Mouse (Mus musculus): ENCODE data around the gene Ttc14.

The Ttc14 gene

DNA sequence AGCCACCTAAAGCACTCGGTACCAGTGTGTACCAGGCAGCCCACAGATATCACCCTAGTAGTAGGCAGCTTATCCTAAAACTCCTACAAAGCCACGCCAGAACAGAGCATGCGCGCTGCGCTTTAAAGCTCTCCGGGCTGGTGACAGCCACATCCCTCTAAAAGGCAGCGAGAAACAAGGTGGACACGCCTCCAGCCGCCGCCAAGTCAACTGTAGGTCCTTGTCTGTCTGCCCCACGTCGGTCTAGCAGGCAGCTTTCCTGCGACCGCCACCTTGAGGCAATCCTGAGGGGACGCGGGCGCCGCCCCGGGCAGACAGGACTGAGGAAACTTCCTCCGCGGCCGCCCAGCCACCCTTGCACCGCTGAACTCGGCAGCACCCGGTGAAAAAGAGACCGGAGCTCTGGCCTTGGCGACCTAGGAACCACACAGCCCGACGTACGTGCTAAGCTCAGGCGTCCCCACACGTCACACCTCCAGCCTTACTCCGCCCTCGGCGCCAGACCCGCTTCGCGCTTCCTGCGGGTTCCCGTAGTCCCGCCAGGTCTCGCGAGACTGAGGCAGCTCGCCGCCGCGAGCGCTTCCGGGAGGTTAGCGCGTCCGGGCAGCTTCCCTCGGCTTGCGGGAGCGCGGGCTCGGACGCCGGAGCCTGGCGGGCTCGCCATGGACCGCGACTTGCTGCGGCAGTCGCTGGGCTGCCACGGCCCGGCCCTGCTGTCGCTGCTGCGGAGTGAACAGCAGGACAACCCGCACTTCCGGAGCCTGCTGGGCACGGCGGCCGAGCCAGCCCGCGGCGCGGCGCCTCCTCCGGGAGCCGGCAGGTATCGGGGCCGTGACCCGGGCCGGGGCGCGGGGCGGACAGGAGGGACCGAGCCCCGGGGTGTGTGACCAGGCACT lies at the start of gene Ttc14:
Gene Ttc14 (plus strand): TSS at position 216 of the 896 bp plus-strand sequence.
- peak; percentile 99 for DNase-seq

DNA sequence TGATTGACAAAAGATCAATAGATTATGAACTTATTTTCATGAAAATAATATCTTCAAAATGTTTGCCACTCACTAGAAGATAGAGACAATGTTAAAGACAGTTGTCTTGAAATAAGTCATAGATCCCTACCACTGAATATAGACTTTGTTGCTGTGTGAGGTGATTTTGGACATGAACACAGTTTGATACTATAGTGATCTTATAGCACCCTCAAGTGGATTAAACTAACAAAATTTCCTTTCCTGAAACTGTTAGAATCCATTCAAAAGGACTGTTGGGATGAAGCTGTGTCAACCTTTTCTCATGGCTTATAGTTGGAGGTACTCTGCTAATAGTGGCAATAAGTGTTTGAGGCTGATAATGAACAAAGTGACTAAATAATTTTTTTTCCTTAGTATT lies 8.7 kb upstream of the Ttc14 start:
- DNase-seq = no peak

DNA sequence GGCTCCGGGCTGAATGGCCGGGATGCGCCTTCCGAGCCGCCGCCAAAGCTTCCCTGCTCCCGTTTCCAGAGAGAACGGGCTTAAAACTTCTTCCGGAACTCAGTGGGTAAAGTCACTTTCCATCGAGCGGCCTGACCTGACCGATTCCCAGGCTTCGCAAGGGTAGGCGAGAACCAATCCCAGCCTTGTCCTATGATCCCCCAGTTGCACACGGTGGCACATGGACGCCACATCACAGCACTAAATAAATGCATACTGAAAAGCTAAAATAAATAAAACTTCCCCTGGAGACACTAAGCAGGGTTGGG lies 835 bp downstream of the Ttc14 start:
- no peak for DNase-seq

DNA sequence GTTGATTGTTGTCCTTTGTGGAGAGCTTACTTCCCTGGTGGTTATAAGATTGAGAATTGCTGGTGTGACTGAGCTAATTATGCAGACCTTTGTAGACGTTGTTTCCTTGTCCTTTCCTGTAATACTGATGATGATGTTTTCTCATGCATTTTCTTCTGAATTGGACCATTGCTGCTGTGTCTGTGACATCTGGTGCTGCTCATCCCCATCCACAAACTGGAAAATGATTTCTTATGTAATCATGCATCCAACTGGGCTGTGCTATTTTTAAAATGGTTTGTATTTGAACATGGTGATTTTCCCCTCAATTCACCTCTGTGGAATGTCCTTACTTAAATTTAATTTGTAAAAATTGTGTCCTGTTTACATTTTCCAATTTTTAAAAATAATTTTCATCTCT lies 7.5 kb downstream of the Ttc14 start:
- no peak for DNase-seq

DNA sequence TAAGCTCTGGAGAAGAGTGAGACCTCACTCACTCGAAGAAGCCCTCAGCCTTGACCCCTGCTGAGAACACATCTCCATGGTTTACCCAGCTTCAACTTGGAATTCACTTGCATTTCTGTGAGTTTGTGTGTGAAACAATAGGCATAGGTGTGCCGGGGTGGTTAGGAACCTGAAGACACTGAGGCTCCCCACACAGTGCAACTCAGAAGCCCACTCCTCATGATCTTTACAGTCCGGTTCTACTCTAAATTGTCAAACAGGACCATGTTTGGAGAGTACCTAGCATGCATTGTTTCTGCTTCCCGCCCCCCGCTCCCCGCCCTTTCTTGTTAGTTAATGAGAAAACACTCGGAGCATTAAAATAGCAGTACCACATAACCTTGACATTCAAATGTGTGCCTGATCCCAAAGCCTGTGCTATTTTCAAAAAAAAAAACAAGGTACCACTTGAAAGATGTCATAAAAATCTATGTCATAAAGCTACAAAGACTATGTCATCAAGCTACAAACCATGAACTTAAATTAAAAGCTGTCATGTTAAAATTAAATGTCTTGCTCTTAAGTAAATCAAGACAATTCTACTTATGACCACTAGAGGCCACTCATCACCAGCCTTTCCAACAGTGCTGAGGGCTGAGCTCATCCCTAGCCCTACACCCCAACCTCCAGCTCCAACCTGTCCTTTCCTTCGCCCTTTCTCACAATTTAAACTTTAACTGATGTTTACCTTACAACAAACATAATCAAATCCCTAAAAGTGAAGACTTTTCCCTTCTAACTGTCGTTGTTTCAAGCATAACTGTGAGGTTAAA lies 24.7 kb downstream of the Ttc14 start:
- peak; percentile 61 for DNase-seq

DNA sequence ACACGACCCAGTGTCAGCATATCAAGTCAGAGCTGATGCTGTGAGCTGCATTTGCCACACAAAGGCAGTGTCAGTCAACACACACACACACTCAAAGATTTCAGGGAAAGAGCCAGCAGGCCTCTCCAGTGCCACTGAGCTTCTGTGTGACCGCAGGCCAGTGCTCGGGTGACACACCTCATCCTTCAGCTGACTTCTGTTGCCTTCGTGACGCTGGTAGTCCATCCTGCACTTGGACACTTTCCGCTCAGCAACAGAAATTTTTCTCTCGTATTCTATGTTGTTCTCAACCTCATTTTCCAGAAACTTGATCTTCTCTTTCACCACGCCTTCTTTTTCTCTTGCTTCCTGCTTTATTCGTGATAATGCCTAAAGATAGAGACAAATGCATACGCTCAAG lies 32.7 kb downstream of the Ttc14 start:
- peak; percentile 65 for DNase-seq

DNA sequence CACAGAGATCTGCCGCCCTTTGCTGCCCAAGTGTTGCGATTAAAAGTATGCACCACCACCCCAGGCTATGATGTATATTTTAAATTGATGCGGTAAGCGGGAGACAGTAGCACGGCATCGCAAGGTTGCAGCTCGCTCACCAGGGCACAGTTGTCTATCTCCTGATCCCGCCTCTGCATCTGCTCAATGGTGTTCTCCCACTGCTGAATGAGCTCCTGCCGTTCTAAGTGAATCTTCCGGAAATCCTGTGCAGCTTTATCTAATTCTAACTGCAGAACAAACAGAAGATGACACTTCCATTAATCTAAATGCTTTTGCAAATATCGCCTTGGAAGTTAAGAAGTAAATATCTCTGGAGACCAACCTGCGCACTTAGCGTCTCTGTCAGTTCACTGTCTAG lies 36.9 kb downstream of the Ttc14 start:
- DNase-seq = peak; percentile 79

DNA sequence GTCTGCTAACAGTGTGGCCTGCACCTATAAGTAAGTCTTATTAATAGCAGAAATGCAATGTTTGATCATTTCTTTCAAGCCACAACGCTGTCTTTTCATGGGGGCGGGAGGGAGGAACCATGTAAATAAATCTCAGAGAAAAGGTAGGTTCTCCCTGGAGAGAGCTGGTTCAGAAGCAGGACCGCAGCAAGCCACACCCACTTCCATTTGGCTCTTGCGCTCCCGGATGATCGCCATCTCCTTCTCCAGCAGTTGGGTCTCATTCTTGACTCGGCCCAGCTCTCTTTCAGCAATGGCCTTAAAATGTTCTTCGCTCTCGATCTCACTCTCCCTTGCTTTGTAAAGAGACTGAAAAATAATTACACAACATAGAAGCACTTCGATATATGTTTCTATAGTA lies 39.2 kb downstream of the Ttc14 start:
- DNase-seq = peak; percentile 60

DNA sequence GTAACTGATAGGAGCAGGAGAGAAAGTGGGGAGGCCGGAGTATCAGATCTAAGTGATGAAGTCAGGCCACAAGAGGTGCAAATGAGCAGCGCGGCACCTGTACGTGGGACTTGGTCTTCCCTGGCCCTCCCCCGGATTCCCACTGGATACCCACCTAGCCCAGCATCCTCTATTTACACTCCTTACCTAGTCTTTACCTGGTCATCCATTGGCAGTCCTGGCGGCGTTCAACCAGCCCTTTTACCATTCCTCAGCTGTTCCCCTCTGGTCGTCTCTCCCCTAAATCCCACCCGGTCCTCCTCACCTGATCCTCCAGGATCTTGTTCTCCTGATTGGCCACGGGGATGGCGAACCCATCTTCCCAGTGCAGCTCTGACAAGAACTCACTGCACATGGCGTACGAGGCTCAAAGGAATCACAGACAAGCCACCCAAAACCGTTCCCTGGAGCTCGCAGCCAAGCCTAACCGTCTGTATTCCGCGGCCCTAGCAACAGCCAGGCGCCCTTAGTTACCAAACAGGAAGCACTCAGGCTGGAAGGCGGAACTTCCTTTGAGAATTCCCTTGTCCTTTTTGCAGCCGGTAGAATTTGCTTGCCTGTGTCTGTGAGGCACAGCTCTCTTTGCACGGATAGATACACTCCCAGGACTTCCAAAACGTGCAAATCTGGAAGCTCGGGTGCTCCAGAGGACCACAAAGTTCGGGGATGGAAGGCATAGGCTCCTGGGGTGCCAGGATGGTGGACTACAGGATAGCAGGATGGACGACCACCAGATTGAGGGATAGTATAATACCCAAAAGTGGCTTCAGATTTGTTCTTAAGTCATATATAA lies 44.4 kb downstream of the Ttc14 start, which contains the start of gene Ccdc39:
Gene Ccdc39 (minus strand): TSS at position 510 of the 832 bp plus-strand sequence.
- DNase-seq = peak; percentile 97

DNA sequence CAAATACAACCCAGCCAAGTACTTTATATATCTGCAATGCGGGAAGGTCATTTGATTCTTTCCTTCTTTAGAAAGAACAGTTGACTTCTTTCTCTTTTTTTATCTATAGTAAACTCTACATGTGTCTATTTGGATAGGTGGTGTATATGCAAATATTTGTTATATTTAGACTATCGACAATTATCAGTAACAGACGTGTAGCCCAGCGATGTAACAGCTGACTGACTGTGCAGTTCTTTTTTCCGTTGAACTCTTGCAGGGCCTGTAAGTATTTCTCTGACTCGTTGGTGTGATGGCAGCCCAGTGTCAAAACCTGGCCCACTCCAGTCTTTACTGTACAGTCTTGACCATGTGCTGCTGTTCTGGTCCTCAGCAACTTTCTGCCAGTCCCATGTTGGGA lies 47.0 kb downstream of the Ttc14 start:
- DNase-seq = no peak

DNA sequence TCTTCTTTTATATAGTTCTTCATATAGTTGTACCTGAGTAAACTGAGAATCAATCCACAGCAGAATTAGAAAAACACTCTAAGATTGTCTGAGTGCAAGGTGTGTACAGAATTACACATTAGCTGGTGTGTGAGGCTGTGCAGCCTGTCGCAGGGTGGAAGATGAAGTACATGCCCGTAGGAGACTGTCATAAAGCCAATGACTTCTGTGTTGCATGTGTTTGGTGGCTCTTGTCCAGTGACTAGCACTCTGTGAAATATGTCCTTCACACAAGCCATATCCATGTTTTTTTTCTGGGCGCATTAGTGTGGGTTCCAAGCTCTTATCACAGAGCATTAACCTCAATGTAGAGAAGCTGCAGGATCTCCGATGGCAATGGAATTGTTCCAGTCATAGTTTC lies 51.2 kb downstream of the Ttc14 start:
- no peak for DNase-seq

DNA sequence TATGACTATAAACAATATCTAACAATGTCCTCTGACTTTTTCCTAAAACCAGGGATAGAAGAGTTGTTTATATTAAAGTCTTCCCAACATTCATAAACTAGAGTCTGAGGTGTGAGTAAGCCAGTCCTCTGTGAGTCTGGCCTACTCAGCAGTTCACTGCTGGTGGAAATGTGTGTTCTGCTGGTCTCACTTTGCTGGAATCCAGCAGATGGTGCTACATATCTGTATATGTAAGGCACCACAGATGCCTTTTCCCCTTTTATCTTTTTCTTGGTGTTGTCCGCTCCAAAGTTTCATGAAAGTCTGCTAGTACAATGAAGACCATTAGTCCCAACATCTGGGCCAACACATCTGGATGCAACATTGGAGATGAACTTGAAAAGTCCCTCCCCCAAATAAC lies 53.4 kb downstream of the Ttc14 start:
- no peak for DNase-seq

DNA sequence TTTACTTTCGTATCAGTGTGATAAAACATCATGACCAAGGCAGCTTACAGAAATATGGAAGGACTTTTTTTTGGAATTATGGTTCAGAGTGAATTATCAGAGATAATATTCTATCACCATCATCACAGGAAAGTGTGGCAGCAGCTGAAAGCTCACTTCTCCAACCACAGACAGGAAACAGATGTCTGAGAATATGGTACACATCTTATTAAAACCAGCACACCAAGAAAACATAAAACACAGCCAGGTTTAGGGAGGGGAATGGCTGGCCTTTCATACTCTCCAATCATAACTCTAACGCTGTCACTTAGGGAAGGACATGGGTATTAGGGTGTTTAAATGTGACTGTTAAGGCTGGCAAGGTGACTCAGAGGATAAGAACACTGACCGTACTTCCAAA lies 59.3 kb downstream of the Ttc14 start:
- DNase-seq = no peak

DNA sequence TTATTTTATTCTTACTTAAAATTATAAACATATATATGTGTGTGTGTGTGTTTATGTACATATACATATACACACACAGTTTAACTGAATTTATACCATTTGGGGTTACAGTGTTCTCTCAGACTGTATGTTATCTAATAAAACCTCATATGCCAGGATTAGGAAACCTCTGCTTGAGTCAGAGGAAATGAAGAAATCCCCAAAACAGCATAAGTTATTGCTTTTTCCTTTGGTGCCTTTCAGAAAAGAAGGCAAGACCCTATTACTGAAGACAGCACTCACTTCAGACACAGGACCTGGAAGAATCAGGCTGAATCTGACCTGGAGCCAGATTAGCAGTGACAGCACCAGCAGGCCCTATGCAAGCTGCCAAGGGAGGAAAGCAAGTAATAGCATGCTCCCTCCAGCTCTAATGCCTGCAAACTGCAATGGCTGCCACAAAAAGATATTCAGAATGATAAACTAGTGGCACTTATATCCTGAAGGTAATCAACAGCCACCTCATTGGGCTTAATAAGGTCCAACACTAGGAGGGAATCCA lies 64.4 kb downstream of the Ttc14 start:
- no peak for DNase-seq
